Mouse (Mus musculus): ENCODE data around the gene Lrrc49.

Lrrc49 gene

DNA sequence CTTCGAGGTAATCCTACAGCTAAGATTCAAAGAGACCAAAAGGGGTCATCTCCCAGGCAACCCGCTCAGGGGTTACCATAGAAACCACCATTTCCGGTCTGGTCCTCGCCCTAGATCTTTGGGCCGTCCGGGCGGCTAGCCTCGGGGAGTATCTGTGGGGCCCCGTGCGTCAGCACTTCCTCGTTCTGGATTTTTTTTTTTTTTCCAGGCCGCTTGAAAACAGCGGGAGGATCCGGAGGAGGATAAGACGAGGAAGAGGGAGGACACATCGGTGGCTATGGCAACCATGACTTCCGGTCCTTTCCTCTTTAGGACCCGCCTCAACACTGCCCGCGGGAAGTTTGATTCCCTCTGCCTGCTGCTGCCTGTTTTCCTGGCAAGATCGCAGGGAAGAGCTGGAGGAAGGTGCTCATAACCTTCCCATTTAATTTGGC, at the start of gene Lrrc49:
Lrrc49 (minus strand) TSS at position 268 of the 434 bp plus-strand sequence.
- peak; percentile 96 for DNase-seq (ENCODE audit: low spot score)

DNA sequence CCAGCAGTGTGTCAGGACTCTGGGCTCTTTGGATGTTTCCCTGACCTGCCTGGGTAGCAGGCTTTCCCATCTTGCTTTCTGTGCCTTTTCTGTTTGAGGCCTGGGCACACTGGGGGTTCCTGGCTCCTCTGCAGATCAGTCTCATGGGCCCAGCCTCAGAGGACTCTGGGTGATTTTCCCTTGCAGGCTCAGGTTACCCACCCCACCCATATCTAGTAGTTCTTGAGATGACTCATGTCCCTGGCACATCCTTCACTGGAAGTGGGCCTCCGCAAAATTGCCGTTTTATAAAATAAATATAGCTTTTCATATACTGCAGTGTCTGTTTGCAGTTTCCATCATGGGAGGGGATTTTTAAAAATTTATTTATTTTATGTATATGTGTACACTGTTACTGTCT, 46.4 kb upstream of the Lrrc49 start:
- DNase-seq (ENCODE audit: low spot score): no peak

DNA sequence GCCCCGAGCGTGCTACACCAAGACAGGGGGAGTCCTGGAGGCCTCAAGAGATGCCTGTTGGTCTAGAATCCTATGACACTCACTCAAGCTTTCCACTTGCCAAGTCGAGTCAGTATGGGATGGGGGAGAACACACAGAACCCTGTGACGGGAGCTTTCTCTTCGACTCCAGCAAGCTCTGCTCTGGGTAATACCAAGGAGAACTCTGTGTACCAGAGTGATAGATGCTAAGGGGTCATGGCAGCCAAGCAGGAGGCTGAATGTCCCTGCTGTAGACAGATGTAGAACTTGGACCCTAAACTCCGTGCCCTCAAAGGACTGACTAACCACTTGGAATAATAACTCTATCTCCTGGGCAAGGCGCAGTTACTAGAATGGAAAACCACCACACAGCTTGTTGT, 37.0 kb upstream of the Lrrc49 start:
- no peak for DNase-seq (ENCODE audit: low spot score)

DNA sequence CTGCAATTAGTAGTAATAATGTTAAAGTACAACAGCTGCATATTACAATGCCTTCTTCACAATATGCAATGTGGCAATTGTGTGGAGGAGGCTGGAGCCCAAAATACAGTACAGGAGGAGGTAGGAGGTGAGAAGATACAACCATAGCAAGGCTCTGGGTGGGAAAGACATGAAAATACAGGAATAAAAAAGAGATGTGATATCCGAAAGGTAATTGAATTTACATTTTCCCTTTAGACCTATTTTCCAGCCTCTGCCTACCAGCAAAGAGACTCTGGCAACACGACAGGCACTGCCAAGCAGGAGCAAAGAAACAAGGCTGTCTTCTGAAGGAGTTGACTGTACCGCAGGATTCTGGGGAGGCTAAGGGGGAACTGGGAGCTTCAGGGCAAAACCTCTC, 31.7 kb upstream of the Lrrc49 start:
- no peak for DNase-seq (ENCODE audit: low spot score)

DNA sequence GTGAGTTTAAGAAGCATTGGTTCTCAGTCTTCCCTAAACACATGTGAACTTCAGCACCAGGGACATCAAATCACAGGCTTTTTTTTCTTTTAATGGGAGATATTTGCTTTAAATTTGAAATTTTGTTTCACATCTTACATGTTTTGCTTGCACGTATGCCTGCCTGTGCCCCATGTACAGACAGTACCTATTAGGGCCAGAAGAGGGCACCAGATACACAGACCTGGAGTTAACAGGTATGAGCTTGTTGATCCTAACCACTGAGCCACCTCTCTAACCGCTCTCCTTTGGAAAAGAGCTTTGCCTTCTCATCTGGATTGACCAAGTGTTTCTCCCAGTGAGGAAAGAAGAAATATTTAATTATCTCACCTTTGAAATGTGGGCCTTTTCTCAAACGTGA, 30.3 kb upstream of the Lrrc49 start:
- peak; percentile 65 for DNase-seq (ENCODE audit: low spot score)

DNA sequence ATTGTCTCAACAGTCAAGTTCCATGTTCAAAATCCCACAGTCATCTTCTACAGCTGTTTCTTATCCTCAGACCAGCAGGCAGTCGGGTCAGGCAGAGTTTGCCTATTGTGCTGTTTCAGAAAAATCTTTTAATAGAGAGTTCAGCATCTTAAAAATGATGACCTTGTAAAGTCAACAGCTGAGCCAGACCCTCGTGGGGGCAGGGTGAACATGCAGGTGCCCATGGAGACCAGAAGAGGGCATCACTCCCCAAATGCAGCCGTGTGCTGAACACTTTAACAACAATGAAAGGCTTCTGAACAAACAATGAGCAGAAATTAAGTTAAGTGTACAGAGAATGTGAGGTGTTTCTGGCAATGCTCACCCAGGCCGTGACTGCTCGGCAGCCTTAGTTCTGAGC, 27.9 kb upstream of the Lrrc49 start:
- no peak for DNase-seq (ENCODE audit: low spot score)

DNA sequence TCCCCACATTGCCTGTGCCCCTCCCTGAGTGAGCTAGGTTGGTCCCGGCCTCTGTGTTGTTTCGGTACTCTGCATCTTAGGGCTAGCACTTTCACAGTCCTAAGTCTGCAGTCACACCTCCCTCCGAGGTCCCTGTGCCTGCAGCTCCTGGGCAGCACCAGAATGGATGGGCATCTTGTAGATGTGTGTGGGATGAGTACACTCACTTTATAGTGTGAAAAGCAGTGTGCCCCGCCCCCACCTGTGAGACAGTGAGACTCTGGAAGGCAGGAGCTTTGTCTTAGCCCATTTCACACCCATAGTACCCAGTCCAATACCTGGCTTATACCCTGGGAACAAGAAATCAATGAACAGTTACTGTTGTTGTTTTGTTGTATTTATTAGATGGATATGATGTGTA, 27.3 kb upstream of the Lrrc49 start:
- no peak for DNase-seq (ENCODE audit: low spot score)

DNA sequence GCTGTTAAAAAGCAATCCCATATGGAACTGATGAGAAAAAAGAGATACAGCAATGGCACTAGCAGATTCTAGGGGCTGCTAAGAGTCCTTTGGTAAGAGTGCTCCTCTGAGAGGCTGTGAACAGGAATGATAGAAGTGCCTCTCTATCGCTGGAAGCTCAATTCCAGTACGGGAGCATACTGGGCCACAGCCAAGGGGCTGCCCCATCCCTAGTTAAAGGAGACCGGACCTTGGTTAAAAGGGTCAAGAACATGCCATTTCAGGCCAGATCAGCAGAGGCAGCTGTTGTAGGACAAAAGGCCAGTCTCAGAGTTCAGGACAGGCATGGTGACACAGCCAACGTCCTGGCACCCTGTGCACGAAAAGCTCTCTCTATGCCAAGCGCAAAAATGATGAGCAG, 26.2 kb upstream of the Lrrc49 start:
- DNase-seq (ENCODE audit: low spot score): no peak

DNA sequence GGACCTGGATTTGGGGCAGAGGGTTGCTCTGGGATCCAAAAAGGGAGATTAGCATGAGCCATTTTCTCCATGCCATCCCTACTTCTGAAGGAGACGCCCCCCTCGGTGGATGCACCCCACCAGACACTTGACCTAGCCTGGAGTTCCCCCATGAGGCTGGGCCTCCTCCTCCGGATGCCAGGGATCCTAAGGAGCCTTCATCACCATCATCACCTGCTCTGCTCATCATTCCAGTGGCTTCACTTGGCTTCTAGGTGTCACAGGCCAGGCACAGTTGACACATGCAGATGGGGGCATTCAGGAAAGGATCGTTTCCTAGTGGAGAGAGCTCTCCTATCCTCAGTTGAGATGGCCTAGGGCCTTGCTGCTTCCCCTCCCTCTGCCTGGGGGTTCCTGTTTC, 25.7 kb upstream of the Lrrc49 start:
- DNase-seq (ENCODE audit: low spot score): no peak

DNA sequence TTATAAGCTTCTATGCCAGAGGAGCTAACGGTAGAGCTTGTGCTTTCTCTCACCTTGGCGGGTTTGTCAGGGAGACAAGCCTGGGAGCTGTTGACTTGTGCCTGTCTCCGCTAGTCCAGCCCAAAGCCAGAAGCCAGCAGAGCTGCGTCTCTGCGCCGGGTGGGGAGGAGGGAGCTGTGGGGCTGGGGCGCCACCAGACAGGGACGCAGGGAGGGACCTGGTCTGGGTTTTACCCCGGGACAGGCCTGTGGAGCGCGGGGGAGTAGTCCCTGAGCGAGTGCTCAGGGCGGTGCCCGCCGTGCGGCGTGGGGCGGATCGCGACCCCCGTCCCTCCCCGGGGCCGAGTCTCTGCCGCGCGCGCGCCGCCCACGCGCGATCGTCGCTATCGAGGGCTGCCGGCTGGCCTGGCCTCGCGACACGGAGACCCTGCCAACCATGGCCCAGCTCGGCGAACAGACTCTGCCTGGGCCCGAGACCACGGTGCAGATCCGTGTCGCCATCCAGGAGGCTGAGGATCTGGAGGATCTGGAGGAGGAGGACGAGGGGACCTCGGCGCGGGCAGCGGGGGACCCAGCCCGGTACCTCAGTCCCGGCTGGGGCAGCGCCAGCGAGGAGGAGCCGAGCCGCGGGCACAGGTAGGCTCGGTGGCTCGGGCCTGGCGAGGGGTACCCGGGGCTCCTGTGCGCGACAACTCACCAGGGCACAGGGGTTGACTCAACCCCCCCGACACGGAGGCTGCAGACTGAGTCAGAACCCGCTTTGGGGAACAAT, 25.0 kb upstream of the Lrrc49 start, which contains the start of gene Larp6:
Larp6 (plus strand) TSS at position 219 of the 771 bp plus-strand sequence.
- DNase-seq (ENCODE audit: low spot score): peak; percentile 8

DNA sequence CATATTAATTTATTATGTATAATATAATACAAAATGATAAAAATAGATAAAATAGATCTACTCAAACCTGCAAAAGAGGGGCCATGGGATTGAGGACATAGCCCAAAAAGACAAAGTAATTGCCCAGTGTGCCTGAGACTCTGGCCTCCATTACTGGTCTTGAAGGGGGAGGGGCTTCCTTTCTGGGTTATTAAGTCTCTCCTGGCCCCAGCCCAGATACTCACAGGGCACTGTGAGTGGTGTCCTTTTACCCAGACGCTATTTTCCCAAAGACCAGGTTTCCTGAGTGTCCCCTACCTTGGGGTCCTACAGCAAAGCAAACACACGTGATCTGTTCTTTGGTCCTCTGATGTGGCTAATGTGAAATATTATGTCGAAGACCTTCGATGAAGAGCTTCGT, 24.1 kb upstream of the Lrrc49 start:
- DNase-seq (ENCODE audit: low spot score): no peak

DNA sequence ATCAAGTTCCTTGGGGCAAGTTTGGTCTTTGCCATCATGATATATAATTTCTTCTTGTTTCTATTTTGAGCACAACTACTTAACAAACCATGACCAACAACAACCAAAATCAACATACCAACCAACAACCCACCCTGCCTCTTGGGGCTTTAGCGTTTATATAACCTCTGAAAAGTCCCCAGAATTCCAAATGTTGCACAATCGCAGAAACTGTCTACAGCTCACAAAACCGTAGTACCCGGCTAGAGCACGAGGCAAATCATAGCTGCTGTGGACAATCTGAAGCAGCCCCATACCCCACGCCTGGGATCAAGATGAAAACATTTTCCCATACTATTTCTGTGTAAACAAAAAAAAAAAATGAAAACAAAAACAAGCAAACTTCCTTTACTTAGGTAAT, 21.8 kb upstream of the Lrrc49 start:
- no peak for DNase-seq (ENCODE audit: low spot score)

DNA sequence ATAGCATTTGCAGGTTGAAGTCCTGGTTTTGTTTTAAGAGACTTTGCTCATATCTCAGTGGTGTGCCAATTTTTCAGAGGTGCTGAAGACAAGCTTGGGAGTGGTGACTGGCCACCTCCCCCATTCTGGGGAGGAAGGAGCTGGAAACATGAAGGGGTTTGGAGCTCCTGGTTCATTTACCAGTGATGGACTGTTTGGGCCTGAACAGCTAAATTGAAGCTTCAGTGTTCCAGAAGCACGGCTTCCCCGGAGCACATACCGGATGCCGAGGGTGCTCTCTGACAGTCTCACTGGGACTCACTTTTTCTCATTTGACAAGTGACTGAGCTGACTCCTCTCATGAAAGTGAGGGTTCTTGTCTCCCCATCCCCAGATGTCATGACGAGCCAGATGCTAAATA, 20.6 kb upstream of the Lrrc49 start:
- DNase-seq (ENCODE audit: low spot score): no peak

DNA sequence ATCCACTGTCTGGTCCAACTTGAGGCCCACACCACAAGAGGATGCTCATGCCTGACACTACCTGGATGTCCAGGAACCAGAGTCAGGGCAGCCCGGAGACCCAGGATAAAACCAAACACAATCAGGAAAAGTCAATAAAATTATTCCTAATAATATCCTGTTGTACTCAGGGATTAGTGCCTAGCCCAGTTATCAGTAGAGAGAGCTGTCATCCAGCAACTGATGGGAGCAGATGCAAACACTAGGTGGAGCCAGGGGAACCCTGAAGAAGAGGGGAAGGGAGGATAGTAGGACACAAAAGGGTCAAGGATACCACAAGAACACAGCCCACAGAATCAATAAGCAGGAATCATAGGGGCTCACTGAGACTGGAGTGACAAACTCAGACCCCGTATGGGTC, 19.6 kb upstream of the Lrrc49 start:
- no peak for DNase-seq (ENCODE audit: low spot score)

DNA sequence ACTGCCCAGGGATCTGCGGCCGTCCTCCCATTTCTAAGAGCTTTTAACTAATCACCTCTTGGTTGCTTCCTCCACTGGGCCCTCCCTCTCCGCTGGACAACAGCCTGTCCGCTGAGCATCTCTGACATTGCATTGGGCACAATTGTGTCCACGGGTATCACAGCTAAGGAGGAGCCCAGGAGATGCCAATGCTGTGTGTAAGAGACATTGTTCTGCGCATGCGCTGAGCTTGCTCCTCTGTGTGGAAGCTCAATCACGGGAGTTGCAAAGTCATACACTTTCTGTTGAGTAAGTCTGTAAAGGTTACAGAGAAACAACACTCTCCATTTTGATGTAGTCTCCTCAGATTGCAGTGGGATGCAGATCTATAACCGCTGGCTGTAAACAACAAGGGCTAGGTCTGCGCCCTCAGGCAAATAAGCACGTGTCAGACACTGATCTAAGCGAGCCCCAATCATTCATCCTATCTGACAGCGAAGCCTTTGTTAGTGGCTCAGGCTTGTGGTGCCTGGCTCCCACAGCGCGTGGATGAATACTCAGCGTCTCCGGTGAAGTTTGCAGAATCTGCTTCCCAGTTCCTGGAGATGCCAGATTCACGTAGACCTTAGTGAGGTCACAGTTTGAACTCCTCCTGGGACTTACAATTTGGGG, 11.7 kb upstream of the Lrrc49 start:
- DNase-seq (ENCODE audit: low spot score): no peak

DNA sequence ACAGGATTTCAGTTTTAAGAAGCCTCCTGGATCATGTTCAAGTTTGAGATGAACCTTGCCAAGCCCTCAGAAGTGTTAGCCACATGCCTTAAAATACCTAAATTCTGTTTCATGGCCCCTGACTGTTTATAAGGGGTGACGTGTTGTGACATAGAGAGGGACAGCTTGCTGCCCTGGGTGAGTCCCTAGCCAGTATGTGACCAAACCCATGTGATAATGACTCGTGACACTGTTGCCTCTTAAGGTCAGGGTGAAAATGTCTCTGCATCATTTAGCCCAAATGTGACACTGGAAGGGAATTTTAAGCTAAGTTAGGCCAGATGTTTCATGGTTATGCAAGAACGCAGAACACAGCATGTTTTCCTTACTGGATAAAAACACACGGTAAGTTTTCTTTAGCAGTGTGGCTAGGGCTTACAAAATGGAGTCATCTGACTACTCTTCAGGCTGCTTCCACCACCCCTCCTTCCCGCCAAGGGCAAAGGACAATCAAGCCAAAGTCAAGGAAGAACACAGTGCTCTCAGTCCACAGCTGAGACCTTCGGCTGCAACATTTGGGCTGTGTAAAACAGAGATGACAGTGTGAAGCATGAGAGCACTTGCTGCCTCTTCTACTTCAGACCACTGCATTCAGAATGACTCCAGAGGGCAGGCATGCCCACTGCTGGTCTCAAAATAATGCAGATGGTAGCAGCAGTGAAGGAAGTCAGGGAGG, 8.5 kb upstream of the Lrrc49 start:
- peak; percentile 66 for DNase-seq (ENCODE audit: low spot score)

DNA sequence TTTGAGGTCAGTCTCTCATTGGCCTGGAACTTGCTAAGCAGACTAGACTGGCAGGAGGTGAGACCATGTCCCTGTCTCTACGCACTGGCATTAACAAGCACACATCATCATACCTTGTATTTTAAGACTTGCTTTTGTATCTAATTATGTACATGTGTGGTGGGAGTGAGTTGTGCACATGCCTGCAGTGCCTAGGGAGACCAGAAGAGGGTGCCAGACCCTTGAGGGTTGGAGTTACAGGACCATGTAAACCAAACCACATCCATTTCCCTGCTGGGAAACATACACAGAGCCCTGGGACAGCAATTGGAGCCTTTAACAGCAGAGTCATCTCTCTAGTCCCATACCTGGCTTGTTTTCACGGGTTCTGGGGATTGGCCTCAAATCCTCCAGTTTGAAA, 6.0 kb upstream of the Lrrc49 start:
- no peak for DNase-seq (ENCODE audit: low spot score)

DNA sequence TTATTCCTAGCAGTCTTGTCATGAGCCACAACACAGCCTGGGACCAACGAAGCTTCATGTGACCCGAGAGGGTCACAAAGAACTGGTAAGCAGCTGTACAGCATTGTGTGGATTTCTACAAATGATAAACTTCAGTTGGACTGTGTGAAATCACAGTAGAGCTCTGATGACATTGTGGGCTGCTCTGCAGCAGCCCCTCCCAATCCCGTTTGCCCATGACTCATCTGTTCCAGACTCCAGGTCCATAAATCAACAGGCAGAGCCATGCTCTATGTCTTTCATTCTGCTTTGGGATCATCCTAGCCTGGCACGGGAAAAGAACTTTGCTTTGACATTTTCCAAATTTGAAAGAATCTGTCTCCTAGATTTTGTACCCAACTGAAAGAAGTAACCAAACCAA, 4.7 kb upstream of the Lrrc49 start:
- peak; percentile 58 for DNase-seq (ENCODE audit: low spot score)

DNA sequence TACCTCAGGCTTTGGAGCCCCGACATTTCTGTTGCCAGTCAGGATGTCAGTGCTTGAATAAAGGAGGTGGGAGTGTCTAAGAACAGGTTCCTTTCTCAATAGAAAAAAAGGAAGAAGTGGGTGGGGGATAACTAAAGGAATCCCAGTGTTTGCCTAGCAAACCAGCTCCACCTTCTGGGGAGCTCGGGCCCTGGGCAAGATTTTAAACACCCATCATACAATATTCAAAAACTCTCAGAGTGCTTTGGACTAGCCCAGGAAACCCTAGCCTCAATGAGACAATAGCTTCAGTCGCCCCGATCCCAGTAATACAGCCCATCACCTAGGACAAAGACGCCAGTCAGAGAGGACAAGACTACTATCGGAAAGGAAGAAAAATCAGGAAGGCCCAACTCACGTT, 543 bp downstream of the Lrrc49 start:
- peak; percentile 59 for DNase-seq (ENCODE audit: low spot score)

DNA sequence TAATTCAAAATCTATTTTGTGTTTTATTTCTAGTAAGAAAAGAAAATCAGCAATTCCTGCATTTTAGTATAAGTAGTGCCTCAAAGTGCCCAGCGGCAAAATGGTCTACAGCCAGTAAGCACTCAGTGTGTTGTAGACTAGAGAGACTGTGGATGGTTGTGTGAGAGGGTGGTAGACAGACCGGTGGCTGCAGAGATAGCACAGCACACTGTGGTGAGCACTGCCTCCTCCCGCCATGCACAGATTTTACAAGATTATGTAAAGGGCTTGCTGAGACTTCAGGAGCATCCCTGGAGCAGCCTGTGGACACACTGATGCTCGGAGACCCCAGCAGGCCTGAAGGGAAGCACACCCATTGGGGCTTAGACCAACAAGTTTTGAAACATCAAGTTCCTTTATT, 5.2 kb downstream of the Lrrc49 start:
- DNase-seq (ENCODE audit: low spot score): no peak

DNA sequence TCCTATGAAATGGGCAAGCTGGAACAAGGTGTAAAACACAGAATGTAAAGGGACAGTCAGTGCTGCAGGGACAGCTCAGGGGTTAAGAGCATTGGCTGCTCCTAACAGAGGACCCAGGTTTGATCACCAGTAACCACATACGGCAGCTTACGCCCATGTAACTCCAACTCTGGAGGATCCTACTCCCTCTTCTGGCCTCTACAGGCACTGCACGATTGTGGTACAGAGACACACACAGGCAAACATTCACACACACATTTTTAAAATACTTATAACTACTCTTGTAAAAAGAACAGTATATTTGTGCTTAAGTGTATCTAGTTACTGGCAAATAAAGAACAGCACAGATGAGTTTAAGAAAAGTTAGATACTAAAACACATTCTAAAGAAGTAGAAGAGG, 7.0 kb downstream of the Lrrc49 start:
- no peak for DNase-seq (ENCODE audit: low spot score)

DNA sequence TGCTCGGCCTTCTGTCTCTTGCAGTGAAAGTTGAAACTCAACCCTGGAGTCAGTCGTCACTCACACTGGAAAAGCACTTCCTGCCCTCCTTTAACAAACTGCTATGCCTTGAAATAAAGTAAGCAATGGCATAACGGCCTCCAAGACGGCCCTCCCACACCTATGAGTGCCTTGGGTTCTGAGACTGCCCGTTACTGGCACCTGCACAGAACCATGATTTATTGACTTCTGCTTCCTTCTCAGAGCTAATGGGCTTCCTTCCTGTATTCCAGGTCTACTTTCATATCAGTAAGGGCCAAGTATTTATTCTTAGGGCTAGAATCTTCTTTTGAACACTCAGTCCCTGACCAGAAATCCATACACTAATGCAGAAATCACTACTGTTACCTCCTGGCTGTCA, 9.0 kb downstream of the Lrrc49 start:
- DNase-seq (ENCODE audit: low spot score): no peak

DNA sequence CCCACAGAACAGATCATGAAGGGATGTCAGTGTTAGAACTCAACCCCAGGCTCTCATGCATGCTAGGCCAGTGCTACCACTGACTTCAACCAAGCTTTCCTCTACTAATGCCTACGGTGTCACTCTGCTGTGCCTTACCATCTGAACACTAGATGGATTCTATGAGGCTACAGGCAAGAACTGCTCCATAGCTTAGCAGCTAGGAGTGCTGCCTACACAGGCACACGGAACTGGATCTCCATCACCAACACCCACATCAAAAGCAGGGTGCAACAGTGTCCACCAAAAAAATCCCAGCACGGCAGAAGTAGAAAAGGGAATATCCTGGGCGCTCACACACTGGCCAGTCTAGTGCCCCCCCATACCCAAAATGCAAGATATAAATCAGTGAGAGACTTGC, 11.5 kb downstream of the Lrrc49 start:
- DNase-seq (ENCODE audit: low spot score): no peak

Data from adipocyte (in vitro differentiated cells).